Mouse (Mus musculus) duodenum, adult 2 months (tissue): ENCODE measurements around the gene Sult2a6. TPM values are rescaled to one million over a fixed set of nuclear protein-coding genes. Genes with fewer than 3 reads are reported as not detected.

ENCODE experiments used
- polyA plus RNA-seq: library from polyadenylated mRNA; depleted of rRNA; stranded (reverse); fragments of >200 nt; gene quantifications from 2 replicates; pipeline ENCODE4 v1.2.3, GENCODE M21; 2012; ENCODE audit warnings: low replicate concordance; rRNA removed

Gene Sult2a6
- not detected in 2 replicates for polyA plus RNA-seq

GRCm38 (mm10) chr7:14254770-14255169, at the start of gene Sult2a6:
Sult2a6 (minus strand) TSS chr7:14254870.

Other genes with a start within 250 kb of the Sult2a6 start
- gene Sult2a3, start 131.8 kb downstream of the Sult2a6 start, polyA plus RNA-seq, result not detected in 2 replicates
- not detected in 2 replicates for gene Obox8, start 78.7 kb upstream of the Sult2a6 start, polyA plus RNA-seq
- not detected in 2 replicates for gene Sult2a8, start 191.9 kb upstream of the Sult2a6 start, polyA plus RNA-seq
- not detected in 2 replicates for gene Sult2a7, start 239.4 kb upstream of the Sult2a6 start, polyA plus RNA-seq